Mouse (Mus musculus): Measurements from ENCODE around the gene Nat10. TPM values are rescaled to one million over a fixed set of nuclear protein-coding genes. Genes with fewer than 3 reads are reported as not detected.

Nat10 gene
- polyA plus RNA-seq, 1 experiment from 2014 or later: 30.7 TPM

GRCm38 (mm10) chr2:103784621-103785020, 23.6 kb upstream of the Nat10 start:
- Histone ChIP-seq H3K4me1 (0 out of 2 replicates have a peak, but pooled peaks cover 2% of the 10 kb centered on the region), H3K27ac (no peak overlapping the region), H3K36me3 (peaks cover 37% of the 10 kb centered on the region), H3K4me2 (replicated peaks) (no peak overlapping the region), H3K4me3 (no peak overlapping the region), H3K27me3 (no peaks in the 10 kb centered on the region), H3K9ac (no peak overlapping the region), H3K9me3 (no peaks in the 10 kb centered on the region)
- 90% methylated on average over 4 of the region's 4 CpGs for WGBS
- ATAC-seq (ENCODE audit: insufficient number of reproducible peaks, insufficient read depth, low FRiP score, low TSS enrichment): no peak

- no peaks in the 10 kb centered on the region for H3K9me3 ChIP-seq
- peaks cover 7% of the 10 kb centered on the region; the same call in 1 of the 2 replicates for H3K4me1 ChIP-seq
- H3K27ac ChIP-seq: no peak overlapping the region
- H3K4me2 ChIP-seq (replicated peaks): no peak overlapping the region
- H3K27me3 ChIP-seq: no peaks in the 10 kb centered on the region
- no peak overlapping the region for H3K9ac ChIP-seq
- H3K36me3 ChIP-seq: peaks cover 18% of the 10 kb centered on the region
- 53% methylated on average over 1 of the region's 1 CpGs for WGBS
- no peak overlapping the region for H3K4me3 ChIP-seq
- no peak for ATAC-seq (ENCODE audit: insufficient number of reproducible peaks, insufficient read depth, low FRiP score, low TSS enrichment)
Measured at GRCm38 (mm10) chr2:103762492-103762891, 1.4 kb upstream of the Nat10 start.

- peak overlapping the region; percentile 67; the same call in 1 of the 2 replicates for H3K4me3 ChIP-seq
- H3K27me3 ChIP-seq: no peaks in the 10 kb centered on the region
- ATAC-seq (ENCODE audit: insufficient number of reproducible peaks, insufficient read depth, low FRiP score, low TSS enrichment): no peak
Measured at GRCm38 (mm10) chr2:103761993-103762392, 923 bp upstream of the Nat10 start.

GRCm38 (mm10) chr2:103760421-103760820, 649 bp downstream of the Nat10 start:
- Histone ChIP-seq H3K4me2 (replicated peaks) (peak overlapping the region; percentile 86), H3K36me3 (peaks cover 14% of the 10 kb centered on the region), H3K27me3 (no peaks in the 10 kb centered on the region), H3K27ac (0 out of 2 replicates have a peak overlapping the region, but pooled peaks have one; percentile 42), H3K9me3 (no peaks in the 10 kb centered on the region), H3K4me3 (peak overlapping the region; percentile 67), H3K9ac (peak overlapping the region; percentile 63), H3K4me1 (peaks cover 7% of the 10 kb centered on the region; the same call in 1 of the 2 replicates)
- ATAC-seq (ENCODE audit: insufficient number of reproducible peaks, insufficient read depth, low FRiP score, low TSS enrichment): no peak
- WGBS: 1% methylated on average over 12 of the region's 12 CpGs

More at GRCm38 (mm10) chr2:103761993-103762392, 923 bp upstream of the Nat10 start:
- H3K9ac ChIP-seq: no peak overlapping the region
- 39% methylated on average over 4 of the region's 4 CpGs for WGBS
- H3K27ac ChIP-seq: no peak overlapping the region
- H3K36me3 ChIP-seq: peaks cover 20% of the 10 kb centered on the region
- H3K4me2 ChIP-seq (replicated peaks): peak overlapping the region; percentile 86
- no peaks in the 10 kb centered on the region for H3K9me3 ChIP-seq
- H3K4me1 ChIP-seq: peaks cover 7% of the 10 kb centered on the region; the same call in 1 of the 2 replicates

- H3K4me2 ChIP-seq (replicated peaks): no peak overlapping the region
- H3K36me3 ChIP-seq: peaks cover 47% of the 10 kb centered on the region
- ATAC-seq (ENCODE audit: insufficient number of reproducible peaks, insufficient read depth, low FRiP score, low TSS enrichment): no peak
- no peak overlapping the region for H3K4me3 ChIP-seq
- peaks cover 4% of the 10 kb centered on the region; the same call in 1 of the 2 replicates for H3K4me1 ChIP-seq
- no peaks in the 10 kb centered on the region for H3K27me3 ChIP-seq
- H3K9ac ChIP-seq: no peak overlapping the region
- no peaks in the 10 kb centered on the region for H3K9me3 ChIP-seq
- no peak overlapping the region for H3K27ac ChIP-seq
- WGBS: 90% methylated on average over 9 of the region's 9 CpGs
Measured at GRCm38 (mm10) chr2:103755458-103756085, 5.5 kb downstream of the Nat10 start.

- no peaks in the 10 kb centered on the region for H3K27me3 ChIP-seq
- WGBS: 86% methylated on average over 3 of the region's 3 CpGs
- ATAC-seq (ENCODE audit: insufficient number of reproducible peaks, insufficient read depth, low FRiP score, low TSS enrichment): no peak
- H3K36me3 ChIP-seq: peaks cover 55% of the 10 kb centered on the region
- no peak overlapping the region for H3K4me2 ChIP-seq (replicated peaks)
- no peak overlapping the region for H3K4me3 ChIP-seq
- no peaks in the 10 kb centered on the region for H3K9me3 ChIP-seq
- H3K9ac ChIP-seq: no peak overlapping the region
- no peaks in the 10 kb centered on the region for H3K4me1 ChIP-seq
- no peak overlapping the region for H3K27ac ChIP-seq
Measured at GRCm38 (mm10) chr2:103754614-103755013, 6.5 kb downstream of the Nat10 start.

- H3K36me3 ChIP-seq: peaks cover 71% of the 10 kb centered on the region
- no peaks in the 10 kb centered on the region for H3K4me1 ChIP-seq
- no peak for ATAC-seq (ENCODE audit: insufficient number of reproducible peaks, insufficient read depth, low FRiP score, low TSS enrichment)
- WGBS: 93% methylated on average over 6 of the region's 6 CpGs
- no peak overlapping the region for H3K4me3 ChIP-seq
- H3K27me3 ChIP-seq: no peaks in the 10 kb centered on the region
- no peaks in the 10 kb centered on the region for H3K9me3 ChIP-seq
- H3K4me2 ChIP-seq (replicated peaks): no peak overlapping the region
- H3K9ac ChIP-seq: no peak overlapping the region
- no peak overlapping the region for H3K27ac ChIP-seq
Measured at GRCm38 (mm10) chr2:103751771-103752170, 9.3 kb downstream of the Nat10 start.

GRCm38 (mm10) chr2:103749091-103749490, 12.0 kb downstream of the Nat10 start:
- Histone ChIP-seq H3K4me2 (replicated peaks) (no peak overlapping the region), H3K27me3 (no peaks in the 10 kb centered on the region), H3K27ac (no peak overlapping the region), H3K4me3 (no peak overlapping the region), H3K4me1 (no peaks in the 10 kb centered on the region), H3K9me3 (no peaks in the 10 kb centered on the region), H3K9ac (no peak overlapping the region), H3K36me3 (peaks cover 61% of the 10 kb centered on the region)
- 85% methylated on average over 3 of the region's 3 CpGs for WGBS
- no peak for ATAC-seq (ENCODE audit: insufficient number of reproducible peaks, insufficient read depth, low FRiP score, low TSS enrichment)

GRCm38 (mm10) chr2:103747891-103748290, 13.2 kb downstream of the Nat10 start:
- H3K27ac ChIP-seq: no peak overlapping the region
- H3K9ac ChIP-seq: no peak overlapping the region
- peaks cover 62% of the 10 kb centered on the region for H3K36me3 ChIP-seq
- H3K27me3 ChIP-seq: no peaks in the 10 kb centered on the region
- no peaks in the 10 kb centered on the region for H3K9me3 ChIP-seq
- ATAC-seq (ENCODE audit: insufficient number of reproducible peaks, insufficient read depth, low FRiP score, low TSS enrichment): no peak
- no peak overlapping the region for H3K4me2 ChIP-seq (replicated peaks)
- H3K4me1 ChIP-seq: no peaks in the 10 kb centered on the region
- 93% methylated on average over 9 of the region's 9 CpGs for WGBS
- no peak overlapping the region for H3K4me3 ChIP-seq

- Histone ChIP-seq H3K9ac (no peak overlapping the region), H3K27ac (no peak overlapping the region), H3K36me3 (peaks cover 59% of the 10 kb centered on the region), H3K9me3 (no peaks in the 10 kb centered on the region), H3K4me2 (replicated peaks) (no peak overlapping the region), H3K4me1 (no peaks in the 10 kb centered on the region), H3K4me3 (no peak overlapping the region), H3K27me3 (no peaks in the 10 kb centered on the region)
- ATAC-seq (ENCODE audit: insufficient number of reproducible peaks, insufficient read depth, low FRiP score, low TSS enrichment): no peak
- WGBS: 83% methylated on average over 2 of the region's 2 CpGs
Measured at GRCm38 (mm10) chr2:103746761-103747160, 14.3 kb downstream of the Nat10 start.

GRCm38 (mm10) chr2:103746096-103746495, 15.0 kb downstream of the Nat10 start:
- Histone ChIP-seq H3K4me3 (no peak overlapping the region), H3K36me3 (peaks cover 56% of the 10 kb centered on the region), H3K4me1 (no peaks in the 10 kb centered on the region), H3K9me3 (no peaks in the 10 kb centered on the region), H3K4me2 (replicated peaks) (no peak overlapping the region), H3K27me3 (no peaks in the 10 kb centered on the region), H3K9ac (no peak overlapping the region), H3K27ac (no peak overlapping the region)
- ATAC-seq (ENCODE audit: insufficient number of reproducible peaks, insufficient read depth, low FRiP score, low TSS enrichment): no peak
- WGBS: 90% methylated on average over 2 of the region's 2 CpGs

GRCm38 (mm10) chr2:103745481-103745880, 15.6 kb downstream of the Nat10 start:
- 85% methylated on average over 5 of the region's 5 CpGs for WGBS
- H3K4me1 ChIP-seq: no peaks in the 10 kb centered on the region
- H3K36me3 ChIP-seq: peaks cover 52% of the 10 kb centered on the region
- no peak for ATAC-seq (ENCODE audit: insufficient number of reproducible peaks, insufficient read depth, low FRiP score, low TSS enrichment)
- H3K27me3 ChIP-seq: no peaks in the 10 kb centered on the region
- no peak overlapping the region for H3K4me2 ChIP-seq (replicated peaks)
- H3K9me3 ChIP-seq: no peaks in the 10 kb centered on the region
- H3K4me3 ChIP-seq: no peak overlapping the region
- H3K27ac ChIP-seq: no peak overlapping the region
- no peak overlapping the region for H3K9ac ChIP-seq

Data from embryonic facial prominence, embryonic 12.5 days (tissue).